Mouse (Mus musculus): ENCODE results near the gene March6. TPM values are rescaled to one million over a fixed set of nuclear protein-coding genes. Genes with fewer than 3 reads are reported as not detected.

Gene March6
- polyA plus RNA-seq, 1 experiment, result 24.0 TPM

- WGBS, result under 1% methylated on average over 16 of the region's 16 CpGs
- peaks cover 9% of the 10 kb centered on the region; the same call in 1 of the 2 replicates for H3K4me1 ChIP-seq (replicated peaks; ENCODE audit: control insufficient read depth, insufficient read depth, low read length)
- H3K27ac ChIP-seq (ENCODE audit: control insufficient read depth, insufficient read depth, low read length), result peak overlapping the region; percentile 91
- H3K4me3 ChIP-seq (ENCODE audit: control insufficient read depth, insufficient read depth, low read length), result peak overlapping the region; percentile 56
- TF ChIP-seq CTCF (IDR thresholded peaks at IDR 0.05; ENCODE audit: borderline replicate concordance, control insufficient read depth, extremely low read depth, insufficient read depth, low read length, poor library complexity) (no peak), POLR2A (IDR thresholded peaks at IDR 0.05; ENCODE audit: control insufficient read depth, extremely low read depth, insufficient read depth, low read length, poor library complexity) (no peak)
- H3K27me3 ChIP-seq (ENCODE audit: control insufficient read depth, insufficient read depth, low read length), result no peaks in the 10 kb centered on the region
- H3K36me3 ChIP-seq (ENCODE audit: control insufficient read depth, insufficient read depth, low read length), result no peaks in the 10 kb centered on the region
- peak; percentile 45 for DNase-seq
Observed at GRCm38 (mm10) chr15:31531446-31532330, 835 bp upstream of the March6 start.

GRCm38 (mm10) chr15:31529811-31530658 lies 818 bp downstream of the March6 start:
- no peaks in the 10 kb centered on the region for H3K36me3 ChIP-seq (ENCODE audit: control insufficient read depth, insufficient read depth, low read length)
- WGBS, result under 1% methylated on average over 54 of the region's 56 CpGs
- peak overlapping the region; percentile 10; the same call in 1 of the 2 replicates for H3K27ac ChIP-seq (ENCODE audit: control insufficient read depth, insufficient read depth, low read length)
- H3K4me3 ChIP-seq (ENCODE audit: control insufficient read depth, insufficient read depth, low read length), result peak overlapping the region; percentile 99
- DNase-seq, result peak; percentile 62
- peaks cover 9% of the 10 kb centered on the region; the same call in 1 of the 2 replicates for H3K4me1 ChIP-seq (replicated peaks; ENCODE audit: control insufficient read depth, insufficient read depth, low read length)
- TF ChIP-seq CTCF (IDR thresholded peaks at IDR 0.05; ENCODE audit: borderline replicate concordance, control insufficient read depth, extremely low read depth, insufficient read depth, low read length, poor library complexity) (no peak), POLR2A (IDR thresholded peaks at IDR 0.05; ENCODE audit: control insufficient read depth, extremely low read depth, insufficient read depth, low read length, poor library complexity) (no peak; the same call in 1 of the 2 replicates)
- H3K27me3 ChIP-seq (ENCODE audit: control insufficient read depth, insufficient read depth, low read length), result no peaks in the 10 kb centered on the region

- no peak for TF ChIP-seq CTCF (IDR thresholded peaks at IDR 0.05; ENCODE audit: borderline replicate concordance, control insufficient read depth, extremely low read depth, insufficient read depth, low read length, poor library complexity)
- no peak for TF ChIP-seq POLR2A (IDR thresholded peaks at IDR 0.05; ENCODE audit: control insufficient read depth, extremely low read depth, insufficient read depth, low read length, poor library complexity)
- Histone ChIP-seq H3K4me1 (replicated peaks; ENCODE audit: control insufficient read depth, insufficient read depth, low read length) (peaks cover 9% of the 10 kb centered on the region; the same call in 1 of the 2 replicates), H3K27ac (ENCODE audit: control insufficient read depth, insufficient read depth, low read length) (no peak overlapping the region), H3K27me3 (ENCODE audit: control insufficient read depth, insufficient read depth, low read length) (no peaks in the 10 kb centered on the region), H3K4me3 (ENCODE audit: control insufficient read depth, insufficient read depth, low read length) (no peak overlapping the region), H3K36me3 (ENCODE audit: control insufficient read depth, insufficient read depth, low read length) (no peaks in the 10 kb centered on the region)
- 27% methylated on average over 6 of the region's 6 CpGs for WGBS
- no peak for DNase-seq
Observed at GRCm38 (mm10) chr15:31529103-31529502, 1.8 kb downstream of the March6 start.

GRCm38 (mm10) chr15:31528477-31528876 lies 2.4 kb downstream of the March6 start:
- 85% methylated on average over 4 of the region's 4 CpGs for WGBS
- H3K27ac ChIP-seq (ENCODE audit: control insufficient read depth, insufficient read depth, low read length), result no peak overlapping the region
- H3K36me3 ChIP-seq (ENCODE audit: control insufficient read depth, insufficient read depth, low read length), result no peaks in the 10 kb centered on the region
- H3K4me3 ChIP-seq (ENCODE audit: control insufficient read depth, insufficient read depth, low read length), result no peak overlapping the region
- DNase-seq, result no peak
- H3K27me3 ChIP-seq (ENCODE audit: control insufficient read depth, insufficient read depth, low read length), result no peaks in the 10 kb centered on the region
- no peak for TF ChIP-seq CTCF (IDR thresholded peaks at IDR 0.05; ENCODE audit: borderline replicate concordance, control insufficient read depth, extremely low read depth, insufficient read depth, low read length, poor library complexity)
- no peak for TF ChIP-seq POLR2A (IDR thresholded peaks at IDR 0.05; ENCODE audit: control insufficient read depth, extremely low read depth, insufficient read depth, low read length, poor library complexity)
- peaks cover 9% of the 10 kb centered on the region; the same call in 1 of the 2 replicates for H3K4me1 ChIP-seq (replicated peaks; ENCODE audit: control insufficient read depth, insufficient read depth, low read length)

GRCm38 (mm10) chr15:31526463-31526862 lies 4.4 kb downstream of the March6 start:
- no peak overlapping the region for H3K27ac ChIP-seq (ENCODE audit: control insufficient read depth, insufficient read depth, low read length)
- no peak for TF ChIP-seq POLR2A (IDR thresholded peaks at IDR 0.05; ENCODE audit: control insufficient read depth, extremely low read depth, insufficient read depth, low read length, poor library complexity)
- no peak overlapping the region for H3K4me3 ChIP-seq (ENCODE audit: control insufficient read depth, insufficient read depth, low read length)
- peaks cover 7% of the 10 kb centered on the region; the same call in 1 of the 2 replicates for H3K4me1 ChIP-seq (replicated peaks; ENCODE audit: control insufficient read depth, insufficient read depth, low read length)
- no peak for DNase-seq
- WGBS, result 96% methylated on average over 1 of the region's 1 CpGs
- no peaks in the 10 kb centered on the region for H3K36me3 ChIP-seq (ENCODE audit: control insufficient read depth, insufficient read depth, low read length)
- no peaks in the 10 kb centered on the region for H3K27me3 ChIP-seq (ENCODE audit: control insufficient read depth, insufficient read depth, low read length)

- Histone ChIP-seq H3K27ac (ENCODE audit: control insufficient read depth, insufficient read depth, low read length) (no peak overlapping the region), H3K36me3 (ENCODE audit: control insufficient read depth, insufficient read depth, low read length) (no peaks in the 10 kb centered on the region), H3K4me1 (replicated peaks; ENCODE audit: control insufficient read depth, insufficient read depth, low read length) (peaks cover 4% of the 10 kb centered on the region; the same call in 1 of the 2 replicates), H3K4me3 (ENCODE audit: control insufficient read depth, insufficient read depth, low read length) (no peak overlapping the region), H3K27me3 (ENCODE audit: control insufficient read depth, insufficient read depth, low read length) (no peaks in the 10 kb centered on the region)
- TF ChIP-seq POLR2A (IDR thresholded peaks at IDR 0.05; ENCODE audit: control insufficient read depth, extremely low read depth, insufficient read depth, low read length, poor library complexity) (no peak), CTCF (IDR thresholded peaks at IDR 0.05; ENCODE audit: borderline replicate concordance, control insufficient read depth, extremely low read depth, insufficient read depth, low read length, poor library complexity) (no peak)
- 89% methylated on average over 5 of the region's 5 CpGs for WGBS
- no peak for DNase-seq
Observed at GRCm38 (mm10) chr15:31519000-31519399, 11.9 kb downstream of the March6 start.
